Mouse (Mus musculus) layer of hippocampus, postnatal 36 days (tissue): ENCODE data around the gene Nrxn3. TPM values are rescaled to one million over a fixed set of nuclear protein-coding genes. Genes with fewer than 3 reads are reported as not detected.

ENCODE experiments used
- DNase-seq, 2 experiments: peaks; one replicate each; pipeline ENCODE4 v3.0.0; 2022
- total RNA-seq, 2 experiments: library from RNA; stranded (reverse); gene quantifications; 2 replicates each; pipeline ENCODE4 v1.2.3; 2021

Nrxn3 gene
- total RNA-seq, 2 experiments from 2014 or later, result 185 to 190 TPM

- no peak for DNase-seq
Observed at GRCm38 (mm10) chr12:90158131-90158772, 1435.6 kb downstream of the Nrxn3 start.

GRCm38 (mm10) chr12:90159911-90160310 is 1437.2 kb downstream of the Nrxn3 start:
- DNase-seq, result no peak

DNA sequence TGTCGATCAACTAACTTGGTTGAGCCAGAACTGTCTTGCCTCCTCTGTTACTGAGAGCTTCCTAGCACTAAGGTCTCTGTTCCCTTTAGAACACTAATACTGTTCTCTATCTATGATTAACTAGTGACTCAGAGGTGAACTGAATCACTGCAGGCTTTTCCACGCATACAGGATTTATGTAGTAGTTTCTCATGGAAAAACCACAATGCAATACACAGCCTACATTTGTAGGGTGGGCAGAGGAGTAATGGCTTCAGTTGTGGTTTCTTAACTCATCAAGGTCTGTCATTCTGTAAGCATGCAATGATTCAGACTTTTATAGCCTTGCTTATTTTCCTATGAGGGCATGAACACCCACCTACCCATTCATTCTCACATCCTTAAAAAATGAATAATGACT is 1443.4 kb downstream of the Nrxn3 start:
- DNase-seq, result no peak

GRCm38 (mm10) chr12:90181566-90181965 is 1458.9 kb downstream of the Nrxn3 start:
- no peak for DNase-seq

- DNase-seq, result no peak
Observed at GRCm38 (mm10) chr12:90183021-90183420, 1460.3 kb downstream of the Nrxn3 start.

DNA sequence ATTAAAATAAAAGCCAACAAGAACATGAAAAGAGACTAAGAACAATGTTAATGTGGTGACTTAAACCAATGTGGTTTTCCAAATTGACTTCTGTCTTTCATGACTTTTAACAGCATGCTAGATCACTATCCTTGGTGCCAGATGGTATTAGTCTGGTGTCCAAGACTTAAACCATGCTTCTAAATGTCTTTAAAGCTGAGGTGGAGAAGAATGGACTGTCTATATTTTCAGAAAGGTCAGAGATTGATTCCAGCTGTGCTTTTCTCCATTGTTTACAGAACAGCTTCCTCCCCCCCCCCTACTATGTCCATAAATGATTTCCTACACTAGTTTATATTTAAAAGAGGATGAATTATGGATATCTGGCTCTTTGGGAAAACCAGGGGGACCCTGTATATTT is 1473.5 kb downstream of the Nrxn3 start:
- no peak for DNase-seq

- no peak for DNase-seq
Observed at GRCm38 (mm10) chr12:90197994-90198393, 1475.3 kb downstream of the Nrxn3 start.

DNA sequence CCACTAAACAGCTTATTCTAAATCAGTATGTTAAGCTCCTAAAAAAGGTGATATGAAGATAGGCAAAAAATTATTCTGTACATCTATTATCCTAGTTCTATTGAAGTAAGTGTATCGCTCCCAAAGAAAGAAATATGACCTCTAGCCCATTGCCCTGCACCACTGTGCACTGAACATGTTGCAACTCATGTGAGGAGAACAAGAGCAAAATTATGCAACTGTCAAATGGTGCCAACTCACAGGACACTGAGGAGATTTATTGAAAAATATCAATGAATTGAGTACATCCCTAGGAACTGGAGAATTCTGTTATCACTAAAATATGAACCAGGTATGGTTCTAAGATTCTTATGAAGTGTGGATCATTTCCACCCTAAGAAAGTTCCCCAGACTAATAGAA is 1479.8 kb downstream of the Nrxn3 start:
- DNase-seq, result no peak

GRCm38 (mm10) chr12:90211410-90211809 is 1488.7 kb downstream of the Nrxn3 start:
- DNase-seq, result no peak

- DNase-seq, result no peak
Observed at GRCm38 (mm10) chr12:90217060-90217459, 1494.4 kb downstream of the Nrxn3 start.

DNA sequence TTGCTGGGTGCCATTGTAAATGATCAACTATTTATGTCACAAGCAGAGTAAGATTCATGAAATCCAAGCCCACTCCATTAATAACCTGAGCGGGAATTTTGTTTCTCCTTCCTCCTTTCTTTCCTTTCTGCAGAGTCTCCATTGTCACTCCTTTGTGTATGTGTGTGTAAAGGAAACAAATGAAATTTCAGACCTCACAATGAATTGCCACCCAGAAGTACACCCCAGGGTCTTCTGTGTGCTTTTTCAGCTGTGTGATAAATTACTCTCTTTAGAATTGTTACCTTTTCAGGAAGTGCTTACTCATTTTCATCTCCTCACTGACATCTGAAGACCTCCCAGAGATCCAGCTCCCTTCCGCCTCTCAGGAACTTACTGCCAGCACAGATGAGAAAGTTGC is 1506.4 kb downstream of the Nrxn3 start:
- DNase-seq, result no peak

GRCm38 (mm10) chr12:90236093-90236492 is 1513.4 kb downstream of the Nrxn3 start:
- DNase-seq, result no peak

GRCm38 (mm10) chr12:90260301-90260700 is 1537.6 kb downstream of the Nrxn3 start:
- no peak for DNase-seq

DNA sequence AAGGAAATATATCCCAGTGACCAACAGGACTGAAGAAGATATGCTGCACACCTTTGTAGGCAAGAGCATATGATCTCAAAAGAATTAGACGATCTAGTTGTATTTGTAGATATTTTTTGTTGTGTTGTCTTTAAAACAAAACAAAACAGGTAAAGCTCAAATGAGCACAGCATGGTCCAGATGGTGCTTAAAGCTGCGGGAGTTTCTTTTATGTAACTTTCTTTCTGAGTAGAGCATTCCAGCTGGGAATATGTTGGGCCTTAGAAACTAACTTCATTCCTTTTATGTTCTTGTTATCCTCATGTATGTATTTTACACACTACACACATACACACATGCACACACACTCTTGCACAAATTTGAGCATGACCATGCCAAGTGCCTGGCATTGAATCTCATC is 1545.4 kb downstream of the Nrxn3 start:
- no peak for DNase-seq

GRCm38 (mm10) chr12:90270763-90271379 is 1548.2 kb downstream of the Nrxn3 start:
- no peak for DNase-seq

DNA sequence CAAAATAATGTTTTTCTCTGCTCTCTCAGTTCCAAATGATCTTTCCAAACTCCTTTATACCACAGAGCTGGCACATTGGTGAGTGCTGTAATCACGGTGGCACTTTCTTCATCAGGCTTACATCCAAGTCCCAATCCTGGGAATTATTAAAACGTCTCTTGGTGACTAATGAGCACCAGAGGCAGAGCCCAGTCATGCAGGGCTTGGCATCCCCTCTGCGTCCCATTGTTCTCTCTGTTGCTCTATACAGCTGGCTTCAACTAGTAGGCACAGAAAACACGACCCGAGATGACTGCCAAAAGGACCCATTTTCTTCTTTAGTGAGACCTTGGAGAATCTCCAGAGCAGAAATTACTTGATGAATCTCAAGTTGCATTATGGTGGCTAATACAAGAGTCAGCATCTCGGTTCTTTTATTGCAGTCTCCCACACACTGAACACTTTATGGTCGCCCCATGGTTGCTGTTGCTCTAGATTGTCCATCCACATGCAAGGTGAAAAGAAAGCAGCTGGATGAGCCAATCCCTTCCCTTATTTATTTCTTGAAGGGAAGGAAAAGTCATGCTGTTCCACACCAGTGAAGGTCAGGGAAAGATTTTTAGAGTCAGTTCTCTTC is 1552.1 kb downstream of the Nrxn3 start:
- peak; percentile 26 to 36 for DNase-seq

DNA sequence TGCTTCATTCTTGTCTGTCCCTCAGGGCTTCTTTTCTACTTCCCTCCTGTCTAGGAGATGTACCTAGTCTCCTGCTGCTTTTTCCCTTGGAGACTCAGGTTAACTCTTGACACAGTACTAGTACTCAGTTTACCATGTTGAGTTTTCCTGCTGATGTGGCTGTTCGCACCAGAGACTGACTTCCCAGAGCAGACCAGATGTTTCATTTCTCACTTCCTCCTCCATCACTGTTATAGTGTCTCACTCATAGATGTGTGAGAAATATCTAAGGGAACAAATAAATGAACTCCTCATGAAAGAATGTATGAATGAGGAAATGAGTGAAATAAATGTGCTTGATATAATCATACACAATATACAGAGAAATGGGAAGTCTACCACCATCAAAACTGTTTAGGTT is 1558.6 kb downstream of the Nrxn3 start:
- DNase-seq, result no peak

DNA sequence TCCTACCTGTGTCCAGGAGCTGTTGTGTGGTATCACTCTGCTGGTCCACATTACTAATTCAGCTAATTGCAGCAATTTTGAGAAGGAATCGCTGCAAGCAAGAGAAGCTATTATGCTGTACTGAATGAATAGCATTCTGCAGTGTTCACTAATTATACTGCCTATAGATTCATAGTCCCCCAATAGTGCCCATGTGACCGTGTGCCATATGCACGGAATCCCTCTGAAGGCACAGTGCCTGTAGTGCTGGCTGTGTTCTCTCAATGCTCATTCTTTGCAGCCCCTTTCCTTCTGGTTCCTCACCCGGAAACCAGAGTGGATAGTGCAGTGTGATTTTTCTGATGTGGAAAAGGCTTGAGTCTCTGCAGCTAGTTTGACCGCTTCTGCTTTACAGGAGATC is 1560.3 kb downstream of the Nrxn3 start:
- DNase-seq, result no peak

- DNase-seq, result peak in 1 of 2 experiments; percentile 2
Observed at GRCm38 (mm10) chr12:90302671-90303070, 1580.0 kb downstream of the Nrxn3 start.

DNA sequence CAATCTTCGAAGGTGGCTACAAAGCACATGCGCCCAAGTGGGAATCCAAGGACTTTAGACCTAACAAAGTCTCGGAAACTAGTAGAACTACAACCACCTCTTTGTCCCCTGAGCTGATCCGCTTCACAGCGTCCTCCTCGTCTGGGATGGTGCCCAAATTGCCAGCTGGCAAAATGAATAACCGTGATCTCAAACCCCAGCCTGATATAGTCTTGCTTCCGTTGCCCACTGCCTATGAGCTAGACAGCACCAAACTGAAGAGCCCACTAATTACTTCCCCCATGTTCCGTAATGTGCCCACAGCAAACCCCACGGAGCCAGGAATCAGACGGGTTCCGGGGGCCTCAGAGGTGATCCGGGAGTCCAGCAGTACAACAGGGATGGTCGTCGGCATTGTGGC is 1609.1 kb downstream of the Nrxn3 start:
- DNase-seq, result no peak

DNA sequence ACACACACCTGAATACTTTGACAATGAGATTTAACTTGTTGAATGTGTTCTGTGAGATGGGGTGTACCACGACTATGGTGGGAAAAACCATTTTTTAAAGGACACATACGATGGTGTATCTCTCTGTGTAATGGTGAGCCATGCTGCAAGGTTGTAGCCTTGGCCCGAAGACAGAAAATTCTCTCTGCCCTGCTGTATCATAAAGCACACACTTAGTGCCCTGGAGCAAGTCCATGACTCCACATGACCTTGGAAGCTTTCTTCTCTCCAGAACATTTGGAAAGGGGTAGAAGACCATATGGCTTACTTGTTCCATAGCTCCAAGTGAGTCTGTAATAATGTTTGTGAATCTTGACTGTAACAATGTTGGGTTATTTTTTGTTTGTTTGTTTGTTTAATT is 1609.8 kb downstream of the Nrxn3 start:
- DNase-seq, result no peak

DNA sequence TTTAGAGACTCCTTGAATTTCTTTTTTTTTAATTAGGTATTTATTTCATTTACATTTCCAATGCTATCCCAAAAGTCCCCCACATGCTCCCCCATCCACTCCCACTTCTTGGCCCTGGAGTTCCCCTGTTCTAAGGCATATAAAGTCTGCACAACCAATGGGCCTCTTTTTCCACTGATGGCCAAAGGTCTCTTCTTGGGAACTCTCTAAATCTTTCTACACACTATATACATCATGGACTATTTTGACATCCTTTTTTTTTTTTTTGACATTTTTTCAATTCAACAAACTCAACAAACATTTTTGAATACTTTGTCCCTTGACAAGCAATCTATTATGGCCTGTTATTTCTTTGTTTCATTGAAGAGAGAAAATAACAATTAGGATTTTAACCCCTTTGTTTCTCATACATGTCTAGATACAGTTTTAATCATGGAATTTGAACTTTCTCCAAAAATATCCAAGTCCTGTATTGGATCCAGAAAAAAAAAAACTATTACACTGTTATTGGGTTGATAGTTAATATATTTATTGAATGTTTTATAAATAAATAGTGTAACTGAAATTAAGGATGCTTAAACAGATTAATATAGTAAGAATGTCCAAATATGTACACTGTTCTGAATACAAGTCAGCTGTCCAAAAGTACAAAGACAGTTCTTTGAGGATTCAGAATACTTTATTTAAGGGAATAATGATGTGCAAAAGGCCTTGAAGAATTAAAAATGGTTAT is 1615.0 kb downstream of the Nrxn3 start:
- no peak for DNase-seq

DNA sequence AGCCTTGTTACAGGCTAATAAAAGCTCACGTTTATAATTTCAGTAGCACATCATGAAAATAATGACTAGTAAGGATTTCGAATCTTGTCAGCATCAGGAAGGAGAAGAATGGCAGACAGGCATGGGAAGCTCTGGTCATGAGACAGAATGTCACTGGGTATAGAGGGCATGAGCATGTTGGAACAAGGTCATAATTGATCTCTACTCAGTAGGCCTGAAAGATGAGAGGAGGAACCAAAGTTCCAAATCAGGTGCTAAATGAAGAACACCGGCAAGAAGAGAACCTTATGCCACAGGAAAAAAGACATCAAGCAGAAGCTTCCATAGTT is 1615.5 kb downstream of the Nrxn3 start:
- DNase-seq, result no peak
